Mouse (Mus musculus) kidney, postnatal 0 days (tissue): ENCODE results near the gene Il12b. TPM values are rescaled to one million over a fixed set of nuclear protein-coding genes. Genes with fewer than 3 reads are reported as not detected.

Experiments
- ATAC-seq: fragments of 200-750 bp; cut with Nextera tagmentation; replicated peaks from 2 replicates; pipeline ENCODE4 v1.8.0; 2017; ENCODE audit warnings: low read depth, moderate number of reproducible peaks, moderate TSS enrichment, moderate library complexity; ENCODE audit not compliant: low FRiP score
- DNase-seq: peaks from one replicate; pipeline ENCODE4 v3.0.0-alpha.2; 2016; ENCODE audit warnings: low spot score
- H3K27ac ChIP-seq: fragments of 300-500 bp; sonication (generic); 2 replicates; pipeline ENCODE4 v1.5.1; 2014; ENCODE audit warnings: mild to moderate bottlenecking
- H3K27me3 ChIP-seq: fragments of 300-500 bp; sonication (generic); 2 replicates; pipeline ENCODE4 v1.6.1; 2014; ENCODE audit warnings: low read length, mixed read lengths; ENCODE audit not compliant: insufficient read depth
- H3K36me3 ChIP-seq: fragments of 300-500 bp; sonication (generic); 2 replicates; pipeline ENCODE4 v1.6.1; 2014; ENCODE audit warnings: low read length, mixed read lengths; ENCODE audit not compliant: insufficient read depth
- H3K4me1 ChIP-seq: fragments of 300-500 bp; sonication (generic); replicated peaks from 2 replicates; pipeline ENCODE4 v1.6.1; 2014; ENCODE audit warnings: antibody characterized with exemption, low read length, mixed read lengths; ENCODE audit not compliant: insufficient read depth
- H3K4me2 ChIP-seq: fragments of 300-500 bp; sonication (generic); 2 replicates; pipeline ENCODE4 v1.6.1; 2014; ENCODE audit warnings: mild to moderate bottlenecking, low read length, moderate library complexity, mixed read lengths
- H3K4me3 ChIP-seq: fragments of 300-500 bp; sonication (generic); replicated peaks from 2 replicates; pipeline ENCODE4 v1.5.1; 2014; ENCODE audit warnings: low read depth, low read length
- H3K9ac ChIP-seq: fragments of 300-500 bp; sonication (generic); 2 replicates; pipeline ENCODE4 v1.6.1; 2014; ENCODE audit warnings: low read depth, low read length
- H3K9me3 ChIP-seq: fragments of 300-500 bp; sonication (generic); replicated peaks from 2 replicates; pipeline ENCODE4 v1.6.1; 2016; ENCODE audit warnings: low read length, inconsistent platforms, mixed read lengths
- CTCF ChIP-seq: IDR thresholded peaks from 2 replicates; pipeline ENCODE4 v1.5.1; 2016; ENCODE audit warnings: antibody characterized with exemption, low read depth, mild to moderate bottlenecking, moderate library complexity
- WGBS: fragments of 180-500 bp; shearing (Covaris S2); extraction: QIAGEN DNeasy Blood & Tissue Kit; methylation state at CpG from one replicate; pipeline ENCODE4 v1.1.7; 2014; 5-methylcytosine and 5-hydroxymethylcytosine counted together
- polyA plus RNA-seq: library from polyadenylated mRNA; unstranded; fragments of >200 nt; fragmentation: Nextera tagmentation; extraction: Ambion mirVana; gene quantifications from 2 replicates; pipeline ENCODE4 v1.2.1, GENCODE M21; 2015

The Il12b gene
- polyA plus RNA-seq, 1 experiment from 2014 or later: 0.09 TPM

DNA sequence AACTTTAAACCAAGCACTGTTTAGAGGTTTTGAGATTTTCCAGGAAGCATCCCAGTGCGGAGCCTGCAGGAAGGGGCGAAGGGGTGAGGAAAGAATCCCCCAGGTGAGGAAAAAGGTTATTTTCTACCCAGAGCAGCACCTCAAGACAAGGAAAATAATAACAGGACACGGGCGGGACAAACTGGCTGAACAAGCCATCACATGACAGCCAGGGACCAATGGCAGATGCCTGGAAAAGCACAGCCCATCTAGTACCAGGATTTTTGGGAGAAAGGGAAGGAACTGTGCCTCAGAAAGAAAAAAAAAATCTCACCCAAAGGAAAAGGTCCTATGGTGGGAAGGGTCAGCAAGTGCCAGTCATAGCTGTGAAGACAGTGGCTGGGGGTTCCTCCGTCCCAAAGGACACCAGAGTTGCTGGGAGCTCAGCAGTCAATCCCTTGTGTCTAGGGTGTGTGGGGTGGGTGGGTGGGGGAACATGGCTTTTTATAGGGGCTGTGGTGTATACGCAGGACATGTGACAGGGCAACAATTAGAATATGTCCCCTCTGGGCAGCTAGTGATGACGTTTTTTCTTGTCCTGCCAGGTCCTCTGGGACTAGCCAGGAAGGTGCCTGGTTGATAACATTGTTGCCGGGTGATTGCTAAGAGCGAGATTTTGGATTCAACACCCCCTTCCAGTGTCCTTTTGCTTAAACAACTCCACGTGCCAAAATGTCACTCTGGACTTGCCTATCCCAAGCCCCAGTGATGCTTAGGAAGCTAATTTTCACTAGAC, 22.7 kb downstream of the Il12b start:
- no peaks in the 10 kb centered on the region for H3K27me3 ChIP-seq
- ATAC-seq: no peak
- no peaks in the 10 kb centered on the region for H3K9me3 ChIP-seq
- 0 out of 2 replicates have a peak, but pooled peaks cover 3% of the 10 kb centered on the region for H3K4me1 ChIP-seq
- no peak overlapping the region for H3K27ac ChIP-seq
- no peak for DNase-seq
- no peaks in the 10 kb centered on the region for H3K36me3 ChIP-seq
- TF ChIP-seq CTCF: no peak
- WGBS: 70% methylated on average over 10 of the region's 10 CpGs
- H3K9ac ChIP-seq: no peak overlapping the region
- no peak overlapping the region for H3K4me3 ChIP-seq
- H3K4me2 ChIP-seq: no peak overlapping the region

DNA sequence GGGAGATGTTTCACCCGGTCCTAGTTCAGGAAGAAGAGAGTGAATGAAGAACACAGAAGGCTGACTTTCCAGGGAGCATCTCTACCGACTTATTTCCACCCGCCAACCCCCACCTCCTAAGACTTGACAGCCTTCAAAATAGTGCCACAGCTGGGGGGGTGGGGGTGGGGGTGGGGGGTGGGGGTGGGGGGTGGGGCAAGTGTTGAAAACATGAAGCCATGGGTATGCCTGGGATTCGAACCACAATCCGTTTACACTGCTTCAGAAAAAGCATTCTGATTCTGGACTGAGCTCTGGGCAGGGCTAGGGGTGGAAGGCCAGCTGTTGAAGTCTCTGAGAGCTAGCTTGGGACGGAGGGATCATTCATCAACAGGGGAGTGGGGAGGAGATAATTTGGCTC, 23.4 kb downstream of the Il12b start:
- no peak overlapping the region for H3K27ac ChIP-seq
- TF ChIP-seq CTCF: no peak
- no peak overlapping the region for H3K4me2 ChIP-seq
- no peak for DNase-seq
- 0 out of 2 replicates have a peak, but pooled peaks cover 3% of the 10 kb centered on the region for H3K4me1 ChIP-seq
- no peak for ATAC-seq
- no peak overlapping the region for H3K4me3 ChIP-seq
- no peaks in the 10 kb centered on the region for H3K36me3 ChIP-seq
- WGBS: 55% methylated on average over 6 of the region's 6 CpGs
- no peaks in the 10 kb centered on the region for H3K9me3 ChIP-seq
- no peaks in the 10 kb centered on the region for H3K27me3 ChIP-seq
- H3K9ac ChIP-seq: no peak overlapping the region

DNA sequence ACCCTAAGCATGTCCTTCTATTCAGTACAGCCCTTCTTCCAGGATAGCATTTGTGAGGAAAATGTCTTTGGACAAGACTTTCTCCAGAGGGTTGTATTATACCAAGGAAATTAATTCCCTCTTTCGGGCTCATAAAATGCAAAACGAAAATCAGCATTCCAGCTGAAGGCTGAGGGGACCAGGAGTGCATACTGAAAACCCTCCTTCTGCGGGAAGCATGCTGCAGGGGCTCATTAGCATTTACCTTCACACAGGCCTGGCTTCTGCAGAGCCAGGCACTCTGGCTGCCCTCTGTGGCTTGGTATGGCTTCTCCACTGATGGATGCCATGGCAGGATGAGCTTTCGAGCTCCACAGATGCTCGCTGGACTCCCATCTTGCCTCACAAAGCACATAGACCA, 24.1 kb downstream of the Il12b start:
- WGBS: 46% methylated on average over 5 of the region's 5 CpGs
- Histone ChIP-seq H3K27ac (no peak overlapping the region), H3K9ac (no peak overlapping the region), H3K9me3 (no peaks in the 10 kb centered on the region), H3K4me1 (0 out of 2 replicates have a peak, but pooled peaks cover 3% of the 10 kb centered on the region), H3K36me3 (no peaks in the 10 kb centered on the region), H3K4me3 (no peak overlapping the region), H3K4me2 (no peak overlapping the region), H3K27me3 (no peaks in the 10 kb centered on the region)
- TF ChIP-seq CTCF: no peak
- no peak for DNase-seq
- ATAC-seq: no peak

DNA sequence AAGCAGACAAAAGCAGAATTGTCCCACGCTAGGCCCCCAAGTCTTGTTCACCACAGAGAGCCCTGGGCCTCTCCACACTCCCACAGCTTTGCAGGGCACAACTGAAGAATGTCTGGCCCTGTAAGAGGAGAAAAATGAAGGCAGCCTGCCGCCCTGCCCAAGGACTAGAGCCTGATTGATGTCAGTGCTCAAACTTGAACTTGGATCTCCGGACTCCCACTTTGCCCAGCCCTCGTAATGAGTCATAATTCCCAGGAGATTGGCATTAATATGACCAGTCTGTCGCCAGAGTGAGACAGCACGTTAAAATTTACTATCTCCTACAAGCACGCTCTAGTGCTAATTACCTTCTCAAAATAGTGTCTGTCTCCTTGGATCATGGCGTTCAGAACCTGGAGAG, 25.1 kb downstream of the Il12b start:
- no peak overlapping the region for H3K4me3 ChIP-seq
- H3K9ac ChIP-seq: no peak overlapping the region
- no peak overlapping the region for H3K4me2 ChIP-seq
- H3K36me3 ChIP-seq: no peaks in the 10 kb centered on the region
- no peak for DNase-seq
- WGBS: 27% methylated on average over 8 of the region's 8 CpGs
- no peak overlapping the region for H3K27ac ChIP-seq
- ATAC-seq: no peak
- no peaks in the 10 kb centered on the region for H3K9me3 ChIP-seq
- no peak for TF ChIP-seq CTCF
- H3K27me3 ChIP-seq: no peaks in the 10 kb centered on the region
- 0 out of 2 replicates have a peak, but pooled peaks cover 3% of the 10 kb centered on the region for H3K4me1 ChIP-seq

DNA sequence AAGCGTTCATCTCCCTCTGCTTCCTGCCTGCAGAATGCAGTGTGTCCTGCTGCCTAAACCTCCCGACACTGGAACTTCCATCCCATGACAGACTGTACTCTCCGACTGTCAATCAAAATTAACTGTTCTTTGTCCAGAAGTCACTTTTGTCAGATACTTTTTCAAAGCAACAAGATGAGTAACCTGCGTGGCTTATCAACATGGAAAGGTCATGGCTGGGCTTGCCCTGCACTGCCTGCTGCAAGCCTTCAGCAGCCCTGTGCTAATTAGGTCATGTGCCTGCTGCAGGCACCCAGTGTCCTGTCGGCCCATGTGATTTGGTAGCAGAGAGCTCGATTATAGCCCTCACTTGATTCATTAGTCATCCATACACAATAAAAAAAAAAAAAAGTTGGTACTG, 25.8 kb downstream of the Il12b start:
- DNase-seq (no peak), ATAC-seq (no peak)
- WGBS: 57% methylated on average over 6 of the region's 6 CpGs
- Histone ChIP-seq H3K9ac (no peak overlapping the region), H3K4me2 (no peak overlapping the region), H3K4me3 (no peak overlapping the region), H3K4me1 (0 out of 2 replicates have a peak, but pooled peaks cover 3% of the 10 kb centered on the region), H3K9me3 (no peaks in the 10 kb centered on the region), H3K27me3 (no peaks in the 10 kb centered on the region), H3K27ac (no peak overlapping the region), H3K36me3 (no peaks in the 10 kb centered on the region)
- TF ChIP-seq CTCF: no peak

DNA sequence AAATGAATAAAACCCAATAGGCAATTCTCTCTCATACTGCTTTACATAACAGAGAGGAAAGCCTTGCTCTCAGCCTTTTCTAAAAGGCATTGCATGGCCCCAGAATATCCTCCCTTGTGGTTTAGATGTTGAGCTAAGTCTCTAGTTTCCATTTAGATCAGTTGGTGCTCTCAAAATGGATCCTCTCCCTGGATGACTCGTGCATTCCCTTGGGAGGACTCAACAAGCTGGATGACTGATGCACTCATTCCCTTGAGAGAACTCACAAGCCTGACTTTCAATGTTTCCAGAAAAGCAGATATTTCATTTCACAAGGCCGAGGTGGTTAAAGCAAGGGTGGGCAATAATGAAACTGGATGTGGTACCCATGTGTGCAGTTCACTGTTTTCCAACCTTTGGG, 28.1 kb downstream of the Il12b start:
- Histone ChIP-seq H3K4me3 (no peak overlapping the region), H3K4me1 (0 out of 2 replicates have a peak, but pooled peaks cover 3% of the 10 kb centered on the region), H3K9me3 (no peaks in the 10 kb centered on the region), H3K36me3 (no peaks in the 10 kb centered on the region), H3K27me3 (no peaks in the 10 kb centered on the region), H3K27ac (no peak overlapping the region), H3K9ac (no peak overlapping the region), H3K4me2 (no peak overlapping the region)
- ATAC-seq (no peak), DNase-seq (no peak)
- TF ChIP-seq CTCF: no peak
- 73% methylated on average over 2 of the region's 2 CpGs for WGBS
